Mouse (Mus musculus) heart, adult 2 months (tissue): Measurements from ENCODE around the gene Dnaic1. TPM values are rescaled to one million over a fixed set of nuclear protein-coding genes. Genes with fewer than 3 reads are reported as not detected.
A peak's percentile ranks its signal among the peaks of the same experiment; 100 is the strongest.

Source experiments
- DNase-seq, 2 experiments: peaks; one replicate each; pipeline ENCODE4 v3.0.0; 2021
- H3K27ac ChIP-seq: fragments of 200-600 bp; 2 replicates; pipeline ENCODE4 v1.8.1; 2022
- H3K27me3 ChIP-seq: fragments of 200-500 bp; 2 replicates; pipeline ENCODE4 v1.6.1; 2012; ENCODE audit warnings: mild to moderate bottlenecking, low read length, inconsistent platforms, mixed read lengths; ENCODE audit not compliant: control insufficient read depth, insufficient read depth
- H3K36me3 ChIP-seq: fragments of 200-500 bp; 2 replicates; pipeline ENCODE4 v1.6.1; 2012; ENCODE audit warnings: low read length, inconsistent platforms; ENCODE audit not compliant: control insufficient read depth, insufficient read depth
- H3K4me1 ChIP-seq: fragments of 200-500 bp; 2 replicates; pipeline ENCODE4 v1.6.1; 2011; ENCODE audit warnings: low read length; ENCODE audit not compliant: control insufficient read depth, insufficient read depth
- H3K4me3 ChIP-seq: fragments of 200-600 bp; 2 replicates; pipeline ENCODE4 v1.8.1; 2022
- H3K79me2 ChIP-seq: fragments of 200-500 bp; replicated peaks from 2 replicates; pipeline ENCODE4 v1.6.1; 2012; ENCODE audit warnings: mild to moderate bottlenecking, inconsistent platforms, low read length, moderate library complexity, mixed read lengths; ENCODE audit not compliant: control insufficient read depth, insufficient read depth
- H3K9ac ChIP-seq: fragments of 200-500 bp; 2 replicates; pipeline ENCODE4 v1.6.1; 2012; ENCODE audit warnings: low read depth, mild to moderate bottlenecking, control low read depth, inconsistent platforms, low read length, mixed read lengths
- CTCF ChIP-seq: fragments of 200-600 bp; IDR thresholded peaks from 2 replicates; pipeline ENCODE4 v1.8.1; 2022; ENCODE audit warnings: antibody characterized with exemption, mild to moderate bottlenecking, moderate library complexity
- EP300 ChIP-seq: fragments of 200-500 bp; IDR thresholded peaks from 2 replicates; pipeline ENCODE4 v1.6.1; 2011; ENCODE audit warnings: low read depth, low read length, control low read depth; ENCODE audit not compliant: insufficient read depth
- POLR2A ChIP-seq: fragments of 200-500 bp; IDR thresholded peaks from 2 replicates; pipeline ENCODE4 v1.6.1; 2011; ENCODE audit warnings: mild to moderate bottlenecking, low read depth, low read length, control low read depth; ENCODE audit not compliant: insufficient read depth
- WGBS: fragments of 180-500 bp; shearing (Covaris S2); methylation state at CpG from one replicate; pipeline ENCODE4 v1.1.7; 2018; 5-methylcytosine and 5-hydroxymethylcytosine counted together
- intact Hi-C: fragments of 180-260 bp; cut with DNase I; formaldehyde crosslinking; loops from one replicate; pipeline ENCODE4 v1.15.1; 2025
- polyA plus RNA-seq: library from polyadenylated mRNA; depleted of rRNA; stranded (reverse); fragments of >200 nt; gene quantifications from 2 replicates; pipeline ENCODE4 v1.2.3, GENCODE M21; 2012
- total RNA-seq, 2 experiments: library from RNA; stranded (reverse); gene quantifications; 2 replicates each; pipeline ENCODE4 v1.2.3; 2021

Gene Dnaic1
- total and polyA plus RNA-seq, 3 experiments: 0.94 to 8.6 (median 2.3) TPM

GRCm38 (mm10) chr4:41575914-41576313 is 6.3 kb downstream of the Dnaic1 start:
- 35% methylated on average over 6 of the region's 6 CpGs for WGBS
- no peak for DNase-seq

GRCm38 (mm10) chr4:41583353-41583752 is 13.8 kb downstream of the Dnaic1 start:
- intact Hi-C loops: no loop called here
- WGBS: 83% methylated on average over 7 of the region's 7 CpGs

More at GRCm38 (mm10) chr4:41575914-41576313, 6.3 kb downstream of the Dnaic1 start:
- H3K79me2 ChIP-seq: no peaks in the 10 kb centered on the region
- H3K4me3 ChIP-seq: no peak overlapping the region
- peaks cover 3% of the 10 kb centered on the region; the same call in 1 of the 2 replicates for H3K4me1 ChIP-seq
- no peaks in the 10 kb centered on the region for H3K36me3 ChIP-seq
- intact Hi-C loops: no loop called here
- no peak overlapping the region for H3K9ac ChIP-seq
- H3K27me3 ChIP-seq: no peaks in the 10 kb centered on the region
- no peak overlapping the region for H3K27ac ChIP-seq
- TF ChIP-seq POLR2A: no peak
- TF ChIP-seq CTCF: no peak
- no peak for TF ChIP-seq EP300

DNA sequence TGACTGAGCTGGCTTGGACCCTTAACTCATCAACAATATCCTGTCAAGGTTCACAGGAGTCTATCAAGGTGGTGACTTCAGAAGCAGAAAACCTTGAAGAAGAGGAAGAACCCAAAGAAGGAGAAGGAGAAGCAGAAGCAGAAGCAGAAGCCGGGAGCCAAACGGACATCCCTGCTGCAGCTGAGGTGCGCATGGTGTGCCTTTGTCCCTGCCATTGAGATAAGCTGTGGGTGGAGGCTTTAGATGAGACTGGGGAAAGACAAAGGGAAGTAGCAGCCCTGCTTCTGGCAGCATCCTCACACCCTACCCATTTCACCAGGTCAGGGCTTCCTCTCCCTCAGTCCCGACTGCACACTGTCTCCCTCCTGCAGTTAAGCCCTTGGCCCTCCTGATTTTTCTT is 33.2 kb downstream of the Dnaic1 start:
- no peak overlapping the region for H3K9ac ChIP-seq
- H3K4me1 ChIP-seq: no peaks in the 10 kb centered on the region
- no peak overlapping the region for H3K27ac ChIP-seq
- H3K27me3 ChIP-seq: peaks cover 2% of the 10 kb centered on the region
- intact Hi-C loops: no loop called here
- H3K4me3 ChIP-seq: no peak overlapping the region
- 38% methylated on average over 4 of the region's 4 CpGs for WGBS
- H3K79me2 ChIP-seq: no peaks in the 10 kb centered on the region
- TF ChIP-seq POLR2A (no peak), CTCF (no peak), EP300 (no peak)
- no peaks in the 10 kb centered on the region for H3K36me3 ChIP-seq
- DNase-seq: no peak

More at GRCm38 (mm10) chr4:41583353-41583752, 13.8 kb downstream of the Dnaic1 start:
- DNase-seq: no peak
- Histone ChIP-seq H3K36me3 (no peaks in the 10 kb centered on the region), H3K4me3 (no peak overlapping the region), H3K79me2 (no peaks in the 10 kb centered on the region), H3K4me1 (no peaks in the 10 kb centered on the region), H3K9ac (no peak overlapping the region), H3K27ac (no peak overlapping the region), H3K27me3 (no peaks in the 10 kb centered on the region)
- TF ChIP-seq CTCF (no peak), EP300 (no peak), POLR2A (no peak)

- H3K27ac ChIP-seq: no peak overlapping the region
- H3K4me3 ChIP-seq: no peak overlapping the region
- intact Hi-C loops: loop anchor here (2.0 kb wide), 1 partner anchor 48 kb away; no protein-coding TSS in a partner anchor
- WGBS: 42% methylated on average over 8 of the region's 8 CpGs
- no peak overlapping the region for H3K9ac ChIP-seq
- peaks cover 2% of the 10 kb centered on the region for H3K27me3 ChIP-seq
- H3K4me1 ChIP-seq: no peaks in the 10 kb centered on the region
- no peaks in the 10 kb centered on the region for H3K36me3 ChIP-seq
- TF ChIP-seq POLR2A (no peak), EP300 (0 out of 2 replicates have a peak, but pooled peaks have one; percentile 33), CTCF (peak; percentile 68)
- DNase-seq: peak in 1 of 2 experiments; percentile 32
- no peaks in the 10 kb centered on the region for H3K79me2 ChIP-seq
These were observed 35.2 kb downstream of the Dnaic1 start for GRCm38 (mm10) chr4:41604476-41605396.

DNA sequence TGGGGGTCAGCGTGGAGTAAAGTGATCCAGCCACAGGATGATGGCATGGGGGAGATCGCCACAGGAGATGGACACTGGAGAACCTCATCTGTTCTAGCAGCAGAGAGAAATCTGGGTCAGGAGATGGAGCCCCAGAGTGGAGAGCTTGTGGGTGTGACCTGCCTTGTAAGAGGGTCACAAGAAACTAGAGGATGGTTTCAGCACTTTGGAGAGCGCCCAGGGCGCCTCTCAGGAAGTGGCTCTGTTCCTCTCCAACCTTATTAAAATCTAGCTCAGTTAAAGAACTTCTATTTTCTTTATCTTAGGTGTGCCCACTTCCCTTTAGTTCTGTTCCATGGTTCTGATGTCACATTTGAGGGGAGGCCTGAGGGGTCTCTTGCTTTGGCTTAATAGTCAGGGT is 37.2 kb downstream of the Dnaic1 start:
- Histone ChIP-seq H3K79me2 (no peaks in the 10 kb centered on the region), H3K4me1 (no peaks in the 10 kb centered on the region), H3K4me3 (no peak overlapping the region), H3K27ac (no peak overlapping the region), H3K27me3 (peaks cover 2% of the 10 kb centered on the region; the same call in 1 of the 2 replicates), H3K36me3 (no peaks in the 10 kb centered on the region), H3K9ac (no peak overlapping the region)
- intact Hi-C loops: no loop called here
- TF ChIP-seq POLR2A: no peak
- no peak for TF ChIP-seq CTCF
- no peak for TF ChIP-seq EP300
- DNase-seq: no peak
- WGBS: 23% methylated on average over 4 of the region's 4 CpGs
